Mouse (Mus musculus) heart, embryonic 14.5 days (tissue): ENCODE measurements around the gene Msi1. TPM values are rescaled to one million over a fixed set of nuclear protein-coding genes. Genes with fewer than 3 reads are reported as not detected.
A peak's percentile ranks its signal among the peaks of the same experiment; 100 is the strongest.

Experiments
- ATAC-seq: fragments of 200-750 bp; cut with Nextera tagmentation; 2 replicates; pipeline ENCODE4 v1.8.0; 2017; ENCODE audit warnings: low read depth, moderate TSS enrichment; ENCODE audit not compliant: insufficient number of reproducible peaks, insufficient read depth, low FRiP score
- H3K27ac ChIP-seq, 2 experiments: fragments of 200-500 bp in 1 of 2; fragments of 300-500 bp in 1 of 2; sonication (generic) in 1 of 2; replicated peaks in 1 of 2; 2 replicates each; pipeline ENCODE4 v1.5.1; 2012 to 2014; ENCODE audit warnings: low read depth in 2 of 2, low read length in 2 of 2, control low read depth in 1 of 2, mild to moderate bottlenecking in 1 of 2, mixed read lengths in 1 of 2; ENCODE audit not compliant: control insufficient read depth in 1 of 2, insufficient read depth in 1 of 2
- H3K27me3 ChIP-seq: fragments of 300-500 bp; sonication (generic); 2 replicates; pipeline ENCODE4 v1.6.1; 2014; ENCODE audit warnings: mild to moderate bottlenecking, low read length, control low read depth; ENCODE audit not compliant: control insufficient read depth, insufficient read depth
- H3K36me3 ChIP-seq: fragments of 300-500 bp; sonication (generic); 2 replicates; pipeline ENCODE4 v1.6.1; 2014; ENCODE audit warnings: mild to moderate bottlenecking, control low read depth, low read length, mixed read lengths; ENCODE audit not compliant: control insufficient read depth, insufficient read depth
- H3K4me1 ChIP-seq, 2 experiments: fragments of 200-500 bp in 1 of 2; fragments of 300-500 bp in 1 of 2; sonication (generic) in 1 of 2; 2 replicates each; pipeline ENCODE4 v1.6.1; 2012 to 2014; ENCODE audit warnings: low read length in 2 of 2, control low read depth in 1 of 2, mixed read lengths in 1 of 2; ENCODE audit not compliant: control insufficient read depth in 2 of 2, insufficient read depth in 2 of 2
- H3K4me2 ChIP-seq: fragments of 300-500 bp; sonication (generic); 2 replicates; pipeline ENCODE4 v1.6.1; 2014; ENCODE audit warnings: mild to moderate bottlenecking, low read length
- H3K4me3 ChIP-seq, 2 experiments: fragments of 200-500 bp in 1 of 2; fragments of 300-500 bp in 1 of 2; sonication (generic) in 1 of 2; 2 replicates each; pipeline ENCODE4 v1.5.1; 2012 to 2014; ENCODE audit warnings: low read length in 2 of 2, mild to moderate bottlenecking in 2 of 2, control low read depth in 1 of 2, low read depth in 1 of 2, moderate library complexity in 1 of 2; ENCODE audit not compliant: control insufficient read depth in 1 of 2, insufficient read depth in 1 of 2
- H3K9ac ChIP-seq: fragments of 300-500 bp; sonication (generic); 2 replicates; pipeline ENCODE4 v1.6.1; 2014; ENCODE audit warnings: mild to moderate bottlenecking, low read length
- H3K9me3 ChIP-seq: fragments of 300-500 bp; sonication (generic); 2 replicates; pipeline ENCODE4 v1.6.1; 2016; ENCODE audit warnings: low read length, control low read depth; ENCODE audit not compliant: control insufficient read depth
- WGBS: fragments of 180-500 bp; shearing (Covaris S2); extraction: QIAGEN DNeasy Blood & Tissue Kit; methylation state at CpG from one replicate; pipeline ENCODE4 v1.1.7; 2014; 5-methylcytosine and 5-hydroxymethylcytosine counted together
- polyA plus RNA-seq: library from polyadenylated mRNA; unstranded; fragments of >200 nt; fragmentation: Nextera tagmentation; extraction: Ambion mirVana; gene quantifications from 2 replicates; pipeline ENCODE4 v1.2.1, GENCODE M21; 2014

Msi1 gene
- polyA plus RNA-seq: 2.7 and 3.3 TPM in 2 replicates

DNA sequence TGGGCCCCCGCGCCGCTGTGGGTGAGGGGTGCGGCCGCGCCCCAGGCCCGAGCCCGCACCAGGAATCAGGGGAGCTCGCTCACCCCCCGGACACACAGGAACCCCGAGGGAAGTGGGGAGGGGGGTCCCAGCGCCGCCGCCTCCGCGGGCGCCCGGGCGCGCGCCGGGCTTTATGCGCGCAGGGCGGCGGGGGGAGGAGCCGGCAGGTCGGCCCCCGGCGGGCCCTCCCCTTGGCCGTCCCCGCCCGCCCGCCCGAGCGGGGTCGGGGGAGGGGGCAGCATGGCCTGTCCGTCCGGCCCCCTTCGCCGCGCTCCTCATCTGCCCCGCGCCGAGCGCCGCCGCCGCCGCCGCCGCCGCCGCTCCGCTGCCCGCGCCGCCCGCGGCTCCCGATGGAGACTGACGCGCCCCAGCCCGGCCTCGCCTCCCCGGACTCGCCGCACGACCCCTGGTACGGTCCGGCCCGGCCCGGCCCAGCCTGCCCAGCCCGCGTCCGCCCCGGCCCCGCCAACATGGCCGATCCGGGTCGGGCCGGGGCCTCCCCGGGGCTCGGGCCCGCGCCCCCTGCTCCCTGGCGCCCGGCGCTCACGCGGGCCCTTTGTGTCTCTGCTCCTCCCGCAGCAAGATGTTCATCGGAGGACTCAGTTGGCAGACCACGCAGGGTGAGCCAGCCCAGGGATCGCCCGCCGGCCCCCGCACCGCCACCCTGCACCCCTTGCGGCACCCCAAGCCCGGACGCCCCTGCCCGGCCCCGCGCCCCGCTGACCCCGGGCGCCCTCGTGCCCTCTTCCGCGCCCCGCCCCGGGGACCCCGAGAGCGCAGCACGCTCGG, at the start of gene Msi1:
Gene Msi1, plus strand, starts transcription at position 241 of the 828 bp plus-strand sequence.
- Histone ChIP-seq H3K9ac (peak within 1 kb of the TSS; percentile 89), H3K36me3 (no peaks in the 10 kb centered on the region), H3K4me1 (peaks cover 14 to 16% of the 10 kb centered on the region in 2 experiments; a peak in 2 of 4 replicates), H3K27me3 (peaks cover 23% of the 10 kb centered on the region), H3K27ac (no peak within 1 kb of the TSS), H3K4me2 (peak within 1 kb of the TSS; percentile 98), H3K9me3 (no peaks in the 10 kb centered on the region), H3K4me3 (peak within 1 kb of the TSS; percentile 82 to 83)
- ATAC-seq: peak; percentile 60; the same call in 1 of the 2 replicates
- under 1% methylated on average over 67 of the region's 117 CpGs for WGBS

DNA sequence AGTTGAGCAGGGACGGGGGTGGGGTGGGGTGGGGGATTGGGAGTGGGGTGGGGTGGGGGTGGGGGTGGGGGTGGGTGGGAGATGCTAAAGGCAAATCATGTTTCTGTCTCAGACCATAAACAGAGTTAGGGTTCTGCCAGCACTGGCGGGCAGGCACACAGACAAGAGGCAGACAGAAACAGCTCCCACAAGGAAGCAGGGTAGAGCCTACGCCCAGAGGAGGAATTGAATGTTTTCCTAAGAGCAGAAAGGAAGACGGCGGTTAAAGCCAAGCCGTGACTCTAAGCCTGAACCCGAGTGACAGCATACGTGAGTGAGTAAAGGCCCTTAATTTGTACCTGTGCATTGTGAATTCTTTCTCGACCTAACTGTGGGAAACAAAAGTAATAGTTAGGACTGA, 37.5 kb upstream of the Msi1 start:
- no peak overlapping the region for H3K4me3 ChIP-seq
- no peak for ATAC-seq
- H3K9ac ChIP-seq: no peak overlapping the region
- H3K27me3 ChIP-seq: peaks cover 5% of the 10 kb centered on the region; the same call in 1 of the 2 replicates
- no peaks in the 10 kb centered on the region for H3K9me3 ChIP-seq
- H3K4me1 ChIP-seq: peaks cover 7 to 9% of the 10 kb centered on the region in 2 experiments
- H3K4me2 ChIP-seq: no peak overlapping the region
- H3K27ac ChIP-seq: no peak overlapping the region
- no peaks in the 10 kb centered on the region for H3K36me3 ChIP-seq
- WGBS: 37% methylated on average over 9 of the region's 9 CpGs

DNA sequence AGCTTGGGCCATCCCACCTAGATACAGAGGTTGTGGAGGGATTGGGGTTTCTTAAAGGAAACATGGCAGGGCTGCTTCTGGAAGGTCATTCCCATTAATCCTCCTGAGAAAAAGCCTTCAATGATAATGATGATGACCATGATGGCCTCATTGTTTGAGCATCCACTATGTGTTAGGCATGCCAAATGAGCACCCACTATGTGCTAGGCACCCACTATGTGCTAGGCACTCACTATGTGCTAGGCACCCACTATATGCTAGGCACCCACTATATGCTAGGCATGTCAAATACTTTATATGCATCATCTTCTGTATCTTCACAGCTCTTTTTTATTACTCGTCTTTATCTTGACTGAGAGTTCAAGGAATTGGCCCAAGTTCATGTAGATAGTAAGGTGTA, 36.4 kb upstream of the Msi1 start:
- H3K27ac ChIP-seq: no peak overlapping the region
- no peak for ATAC-seq
- peaks cover 7 to 9% of the 10 kb centered on the region in 2 experiments for H3K4me1 ChIP-seq
- H3K9ac ChIP-seq: no peak overlapping the region
- 81% methylated on average over 1 of the region's 1 CpGs for WGBS
- H3K27me3 ChIP-seq: peaks cover 9% of the 10 kb centered on the region; the same call in 1 of the 2 replicates
- H3K9me3 ChIP-seq: no peaks in the 10 kb centered on the region
- H3K4me2 ChIP-seq: no peak overlapping the region
- no peaks in the 10 kb centered on the region for H3K36me3 ChIP-seq
- H3K4me3 ChIP-seq: no peak overlapping the region

DNA sequence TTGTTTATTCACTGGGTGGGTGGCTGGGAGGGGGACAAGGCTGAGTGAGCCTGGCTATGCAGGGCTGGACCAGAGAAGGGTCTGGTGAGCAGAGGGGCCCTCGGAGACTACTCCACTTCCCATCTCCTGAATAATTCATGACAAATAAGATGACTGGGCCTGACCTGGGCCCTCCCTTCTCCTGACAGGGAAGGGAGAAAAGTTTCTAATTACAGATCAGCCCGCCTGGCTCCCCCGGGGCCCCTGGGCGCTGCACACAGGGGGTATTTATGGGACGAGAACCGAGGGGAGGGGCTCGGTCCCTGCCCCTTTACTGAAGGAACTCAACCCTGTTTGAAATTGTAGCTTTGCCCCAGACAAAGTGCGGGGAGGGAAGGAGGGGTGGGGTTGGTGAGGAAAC, 35.2 kb upstream of the Msi1 start:
- no peak for ATAC-seq
- Histone ChIP-seq H3K27me3 (peaks cover 12% of the 10 kb centered on the region; the same call in 1 of the 2 replicates), H3K4me1 (peaks cover 9 to 14% of the 10 kb centered on the region in 2 experiments), H3K4me3 (no peak overlapping the region), H3K9ac (peak overlapping the region; percentile 31; the same call in 1 of the 2 replicates), H3K4me2 (peak overlapping the region; percentile 54), H3K9me3 (no peaks in the 10 kb centered on the region), H3K27ac (no peak overlapping the region), H3K36me3 (no peaks in the 10 kb centered on the region)
- WGBS: 6% methylated on average over 8 of the region's 8 CpGs

DNA sequence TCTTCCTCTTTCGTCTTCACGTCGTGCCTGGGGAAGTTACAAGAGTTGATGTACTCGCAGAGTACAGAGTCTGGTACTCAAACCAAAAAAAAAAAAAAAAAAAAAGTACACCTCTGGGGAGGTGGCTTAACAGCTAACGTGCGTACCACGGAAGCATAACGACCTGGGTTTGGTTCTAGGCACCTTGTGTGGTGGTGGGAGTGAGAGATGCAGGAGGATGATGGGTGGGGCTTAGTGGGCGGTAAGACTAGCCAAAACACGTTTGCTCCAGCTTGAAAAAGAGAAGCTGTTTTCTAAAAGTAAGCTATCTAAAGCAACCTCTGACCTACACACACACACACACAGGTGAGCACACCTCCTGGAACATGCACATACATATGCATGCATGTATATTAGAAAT, 34.6 kb upstream of the Msi1 start:
- ATAC-seq: no peak
- no peak overlapping the region for H3K27ac ChIP-seq
- peaks cover 9 to 14% of the 10 kb centered on the region in 2 experiments for H3K4me1 ChIP-seq
- H3K27me3 ChIP-seq: peaks cover 12% of the 10 kb centered on the region; the same call in 1 of the 2 replicates
- H3K9ac ChIP-seq: no peak overlapping the region
- H3K4me2 ChIP-seq: 0 out of 2 replicates have a peak overlapping the region, but pooled peaks have one; percentile 54
- no peaks in the 10 kb centered on the region for H3K9me3 ChIP-seq
- WGBS: 24% methylated on average over 10 of the region's 10 CpGs
- no peaks in the 10 kb centered on the region for H3K36me3 ChIP-seq
- no peak overlapping the region for H3K4me3 ChIP-seq

DNA sequence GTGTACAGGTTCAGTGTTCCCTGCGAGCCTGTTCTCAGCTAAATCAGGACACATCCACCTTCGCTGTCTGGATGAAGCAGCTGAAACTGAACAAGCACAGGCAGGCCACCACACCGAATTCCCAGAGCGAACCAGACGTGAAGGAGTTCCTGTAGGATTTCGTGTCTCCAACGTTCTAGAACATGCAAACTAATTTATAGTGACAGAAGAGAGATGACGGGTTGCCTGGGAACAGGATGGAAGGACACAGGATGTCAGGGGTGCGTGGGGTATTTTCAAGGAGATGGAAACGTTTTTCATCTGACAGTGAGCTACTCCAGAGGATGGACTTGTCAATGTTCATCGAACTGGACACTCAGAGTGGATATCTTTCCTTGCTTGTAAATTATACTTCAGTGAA, 32.7 kb upstream of the Msi1 start:
- no peaks in the 10 kb centered on the region for H3K9me3 ChIP-seq

DNA sequence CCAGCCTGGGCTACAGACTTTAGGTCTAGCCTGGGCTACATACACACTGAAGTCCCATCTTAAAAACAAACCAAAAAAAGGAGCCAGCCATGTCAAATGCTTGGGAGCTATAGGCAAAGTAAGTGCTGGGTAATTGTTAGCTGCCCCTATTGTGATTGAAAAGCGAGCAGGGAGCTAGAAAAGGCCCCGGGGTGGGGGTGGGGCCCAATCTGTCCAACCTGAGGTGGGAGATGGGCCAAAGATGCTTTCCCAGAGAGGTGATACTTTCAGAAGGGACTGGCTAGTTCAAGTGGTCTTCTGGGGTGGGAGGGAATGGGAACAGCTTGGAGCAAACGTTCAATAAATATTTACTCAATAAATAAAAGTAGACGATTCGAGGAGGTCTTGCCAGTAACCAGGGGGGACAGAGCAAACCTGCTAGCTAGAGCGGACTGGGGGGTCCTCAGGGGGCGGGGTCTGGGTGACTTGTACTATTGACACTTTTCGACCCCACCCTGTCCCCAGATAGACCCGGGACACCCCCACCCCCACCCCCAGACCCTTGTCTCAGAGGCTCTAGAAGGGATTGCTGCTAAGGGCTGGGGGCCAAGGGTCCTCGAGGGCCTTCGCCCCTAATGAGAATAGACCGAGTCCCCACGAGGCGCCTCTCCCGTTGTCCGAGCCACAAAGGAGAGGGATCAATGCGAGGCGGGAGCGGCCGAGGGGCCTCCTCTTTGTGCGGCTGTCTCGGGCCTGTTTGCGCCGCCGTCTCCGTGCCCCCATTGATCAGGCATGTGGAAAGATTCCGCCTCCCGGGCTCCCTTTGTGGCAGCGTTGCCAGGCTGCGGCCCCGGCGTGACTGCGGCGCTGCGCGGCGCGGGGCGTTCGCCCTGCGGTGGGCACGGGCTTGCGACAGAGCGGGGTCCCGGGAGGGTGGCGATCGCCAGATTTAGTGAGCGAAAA, 31.3 kb upstream of the Msi1 start:
- H3K27me3 ChIP-seq: peaks cover 12% of the 10 kb centered on the region; the same call in 1 of the 2 replicates
- H3K4me2 ChIP-seq: peak overlapping the region; percentile 95
- peaks cover 9 to 14% of the 10 kb centered on the region in 2 experiments for H3K4me1 ChIP-seq
- H3K27ac ChIP-seq: no peak overlapping the region
- ATAC-seq: no peak
- no peaks in the 10 kb centered on the region for H3K36me3 ChIP-seq
- peak overlapping the region; percentile 79 for H3K9ac ChIP-seq
- 5% methylated on average over 48 of the region's 48 CpGs for WGBS
- H3K4me3 ChIP-seq: peak overlapping the region; percentile 47 to 53
- no peaks in the 10 kb centered on the region for H3K9me3 ChIP-seq

More for the DNA sequence above, 32.7 kb upstream of the Msi1 start:
- Histone ChIP-seq H3K4me2 (no peak overlapping the region), H3K4me1 (peaks cover 9 to 14% of the 10 kb centered on the region in 2 experiments), H3K36me3 (no peaks in the 10 kb centered on the region), H3K9ac (no peak overlapping the region), H3K4me3 (no peak overlapping the region), H3K27ac (no peak overlapping the region), H3K27me3 (peaks cover 12% of the 10 kb centered on the region; the same call in 1 of the 2 replicates)
- 68% methylated on average over 11 of the region's 11 CpGs for WGBS
- ATAC-seq: no peak
